Mouse (Mus musculus) heart, postnatal 25 days (tissue): ENCODE results near the gene Ccdc186. TPM values are rescaled to one million over a fixed set of nuclear protein-coding genes. Genes with fewer than 3 reads are reported as not detected.
"Not testable (repeated sequence)": the region's sequence is repeated elsewhere in the genome, so short reads cannot be mapped to it uniquely, and the experiment has no call there.

Experiments
- DNase-seq: peaks from one replicate; pipeline ENCODE4 v3.0.0; 2022; ENCODE audit warnings: low spot score
- intact Hi-C: fragments of 180-260 bp; cut with DNase I; formaldehyde crosslinking; loops from one replicate; pipeline ENCODE4 v1.15.1; 2025
- total RNA-seq, 2 experiments: library from RNA; stranded (reverse); gene quantifications; 2 replicates each; pipeline ENCODE4 v1.2.3; 2021

Ccdc186 gene
- total RNA-seq, 2 experiments from 2014 or later = 26.0 to 30.7 TPM

- DNase-seq = no peak
- intact Hi-C loops = no loop called here
Measured at GRCm38 (mm10) chr19:56805366-56805765, 16.6 kb downstream of the Ccdc186 start.

GRCm38 (mm10) chr19:56802352-56802746 is 19.6 kb downstream of the Ccdc186 start:
- intact Hi-C loops = no loop called here
- no peak for DNase-seq

- intact Hi-C loops = no loop called here
- no peak for DNase-seq
Measured at GRCm38 (mm10) chr19:56801656-56802351, 20.2 kb downstream of the Ccdc186 start.

- intact Hi-C loops = no loop called here
- no peak for DNase-seq
Measured at GRCm38 (mm10) chr19:56800930-56801655, 20.9 kb downstream of the Ccdc186 start.

GRCm38 (mm10) chr19:56800226-56800625 is 21.8 kb downstream of the Ccdc186 start:
- no peak for DNase-seq
- intact Hi-C loops = no loop called here

- intact Hi-C loops = no loop called here
- DNase-seq = no peak
Measured at GRCm38 (mm10) chr19:56797376-56797775, 24.6 kb downstream of the Ccdc186 start.

- no peak for DNase-seq
- intact Hi-C loops = no loop called here
Measured at GRCm38 (mm10) chr19:56788952-56789351, 33.0 kb downstream of the Ccdc186 start.

- DNase-seq = no peak
- intact Hi-C loops = no loop called here
Measured at GRCm38 (mm10) chr19:56787911-56788310, 34.1 kb downstream of the Ccdc186 start.

GRCm38 (mm10) chr19:56778532-56778931 is 43.5 kb downstream of the Ccdc186 start:
- not testable (repeated sequence) for DNase-seq
- intact Hi-C loops = loop anchor here (5.0 kb wide), 1 partner anchor 356 kb away; no protein-coding TSS in a partner anchor

GRCm38 (mm10) chr19:56776719-56777382 is 45.1 kb downstream of the Ccdc186 start:
- intact Hi-C loops = loop anchor here (2.0 to 5.0 kb wide), 3 partner anchors 50 to 355 kb away; no protein-coding TSS in a partner anchor
- no peak for DNase-seq

GRCm38 (mm10) chr19:56775893-56776718 is 45.9 kb downstream of the Ccdc186 start:
- intact Hi-C loops = loop anchor here (2.0 to 5.0 kb wide), 4 partner anchors 29 to 354 kb away; no protein-coding TSS in a partner anchor
- DNase-seq = no peak

GRCm38 (mm10) chr19:56774971-56775892 is 46.8 kb downstream of the Ccdc186 start:
- intact Hi-C loops = loop anchor here (2.0 to 5.0 kb wide), 2 partner anchors 28 to 353 kb away; no protein-coding TSS in a partner anchor
- no peak for DNase-seq

GRCm38 (mm10) chr19:56774408-56774962 is 47.5 kb downstream of the Ccdc186 start:
- peak; percentile 26 for DNase-seq
- intact Hi-C loops = loop anchor here (2.0 kb wide), 1 partner anchor 28 kb away; no protein-coding TSS in a partner anchor

GRCm38 (mm10) chr19:56773393-56773971 is 48.5 kb downstream of the Ccdc186 start:
- intact Hi-C loops = no loop called here
- no peak for DNase-seq

- intact Hi-C loops = no loop called here
Measured at GRCm38 (mm10) chr19:56772158-56772557, 49.8 kb downstream of the Ccdc186 start.

GRCm38 (mm10) chr19:56769024-56769423 is 53.0 kb downstream of the Ccdc186 start:
- intact Hi-C loops = no loop called here
- DNase-seq = no peak

More at GRCm38 (mm10) chr19:56772158-56772557, 49.8 kb downstream of the Ccdc186 start:
- no peak for DNase-seq

GRCm38 (mm10) chr19:56762686-56763085 is 59.3 kb downstream of the Ccdc186 start:
- no peak for DNase-seq
- intact Hi-C loops = no loop called here

- intact Hi-C loops = no loop called here
- DNase-seq = no peak
Measured at GRCm38 (mm10) chr19:56761727-56762126, 60.3 kb downstream of the Ccdc186 start.
